Mouse (Mus musculus) neural tube, embryonic 12.5 days (tissue): Measurements from ENCODE around the gene Asic2. TPM values are rescaled to one million over a fixed set of nuclear protein-coding genes. Genes with fewer than 3 reads are reported as not detected.

Experiments
- ATAC-seq: fragments of 200-750 bp; cut with Nextera tagmentation; 2 replicates; pipeline ENCODE4 v1.8.0; 2017; ENCODE audit warnings: low read depth, mild to moderate bottlenecking, moderate TSS enrichment, moderate library complexity; ENCODE audit not compliant: low FRiP score
- H3K27ac ChIP-seq: fragments of 300-500 bp; sonication (generic); 2 replicates; pipeline ENCODE4 v1.5.1; 2016
- H3K27me3 ChIP-seq: fragments of 300-500 bp; sonication (generic); replicated peaks from 2 replicates; pipeline ENCODE4 v1.6.1; 2016; ENCODE audit warnings: mild to moderate bottlenecking
- H3K36me3 ChIP-seq: fragments of 300-500 bp; sonication (generic); 2 replicates; pipeline ENCODE4 v1.6.1; 2016; ENCODE audit warnings: mild to moderate bottlenecking
- H3K4me1 ChIP-seq: fragments of 300-500 bp; sonication (generic); 2 replicates; pipeline ENCODE4 v1.6.1; 2016
- H3K4me2 ChIP-seq: fragments of 300-500 bp; sonication (generic); replicated peaks from 2 replicates; pipeline ENCODE4 v1.6.1; 2016; ENCODE audit warnings: mild to moderate bottlenecking
- H3K4me3 ChIP-seq: fragments of 300-500 bp; sonication (generic); 2 replicates; pipeline ENCODE4 v1.5.1; 2016
- H3K9ac ChIP-seq: fragments of 300-500 bp; sonication (generic); 2 replicates; pipeline ENCODE4 v1.6.1; 2016; ENCODE audit warnings: mild to moderate bottlenecking
- H3K9me3 ChIP-seq: fragments of 300-500 bp; sonication (generic); 2 replicates; pipeline ENCODE4 v1.6.1; 2016; ENCODE audit warnings: mild to moderate bottlenecking
- WGBS: fragments of 180-500 bp; shearing (Covaris S2); methylation state at CpG from one replicate; pipeline ENCODE4 v1.1.7; 2016; 5-methylcytosine and 5-hydroxymethylcytosine counted together
- polyA plus RNA-seq: library from polyadenylated mRNA; unstranded; fragments of >200 nt; fragmentation: Nextera tagmentation; extraction: Ambion mirVana; gene quantifications from 2 replicates; pipeline ENCODE4 v1.2.1, GENCODE M21; 2016

Asic2 gene
- polyA plus RNA-seq, 1 experiment from 2014 or later: 8.4 TPM

DNA sequence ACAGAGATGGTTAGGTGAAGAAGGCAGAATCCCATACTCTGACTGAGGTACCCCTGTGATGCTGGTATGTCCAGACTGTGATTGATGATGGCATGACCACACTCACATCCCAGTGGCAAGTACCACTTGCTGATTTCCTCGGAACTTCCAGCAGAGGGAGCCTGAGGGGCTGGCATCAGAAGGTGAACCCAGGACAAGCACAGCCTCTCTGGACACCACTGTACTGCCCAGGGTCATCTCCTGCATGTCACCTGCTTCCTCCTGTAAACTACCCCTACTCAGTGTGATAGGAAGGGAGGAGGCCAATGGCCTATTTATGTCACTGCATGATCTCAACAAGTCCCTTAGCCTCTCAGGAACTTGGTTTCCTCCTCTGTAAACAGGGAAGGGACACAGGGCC lies 27.3 kb downstream of the Asic2 start:
- no peak overlapping the region for H3K4me3 ChIP-seq
- no peak for ATAC-seq
- WGBS: 15% methylated on average over 1 of the region's 1 CpGs

DNA sequence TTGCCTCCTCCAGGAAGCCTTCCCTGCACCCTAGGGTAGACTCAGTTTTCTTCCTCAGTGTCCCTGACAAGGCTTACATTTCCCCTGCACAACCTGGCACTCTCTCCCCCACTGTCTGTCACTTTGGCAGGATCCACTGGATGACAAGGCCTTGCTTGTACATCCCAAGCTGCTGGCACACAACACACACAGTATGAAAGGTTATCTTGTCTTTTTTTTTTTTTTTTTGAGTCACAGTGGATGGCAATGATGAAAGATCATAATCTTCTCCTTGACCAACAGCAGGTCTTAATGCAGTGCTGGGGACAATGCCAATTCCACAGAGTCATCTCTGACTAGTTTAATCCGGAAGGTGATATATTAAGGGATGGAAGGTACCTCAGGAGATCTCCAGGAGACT lies 30.7 kb downstream of the Asic2 start:
- Histone ChIP-seq H3K9me3 (no peaks in the 10 kb centered on the region), H3K4me1 (no peaks in the 10 kb centered on the region), H3K27ac (no peak overlapping the region), H3K36me3 (no peaks in the 10 kb centered on the region), H3K4me3 (no peak overlapping the region), H3K9ac (no peak overlapping the region), H3K27me3 (no peaks in the 10 kb centered on the region), H3K4me2 (no peak overlapping the region)
- ATAC-seq: no peak
- WGBS: 88% methylated on average over 1 of the region's 1 CpGs

More for the DNA sequence above, 27.3 kb downstream of the Asic2 start:
- H3K36me3 ChIP-seq: no peaks in the 10 kb centered on the region
- H3K27me3 ChIP-seq: no peaks in the 10 kb centered on the region
- no peak overlapping the region for H3K9ac ChIP-seq
- H3K27ac ChIP-seq: no peak overlapping the region
- no peaks in the 10 kb centered on the region for H3K4me1 ChIP-seq
- no peak overlapping the region for H3K4me2 ChIP-seq
- no peaks in the 10 kb centered on the region for H3K9me3 ChIP-seq

GRCm38 (mm10) chr11:81926393-81926792 lies 41.9 kb downstream of the Asic2 start:
- Histone ChIP-seq H3K9me3 (no peaks in the 10 kb centered on the region), H3K36me3 (no peaks in the 10 kb centered on the region), H3K4me3 (no peak overlapping the region), H3K9ac (no peak overlapping the region), H3K4me2 (no peak overlapping the region), H3K27me3 (no peaks in the 10 kb centered on the region), H3K27ac (no peak overlapping the region), H3K4me1 (no peaks in the 10 kb centered on the region)
- ATAC-seq: no peak

- no peaks in the 10 kb centered on the region for H3K36me3 ChIP-seq
- ATAC-seq: no peak
- WGBS: 90% methylated on average over 4 of the region's 4 CpGs
- H3K27me3 ChIP-seq: no peaks in the 10 kb centered on the region
- no peaks in the 10 kb centered on the region for H3K4me1 ChIP-seq
- H3K27ac ChIP-seq: no peak overlapping the region
- no peak overlapping the region for H3K4me3 ChIP-seq
- H3K9ac ChIP-seq: no peak overlapping the region
- no peaks in the 10 kb centered on the region for H3K9me3 ChIP-seq
- no peak overlapping the region for H3K4me2 ChIP-seq
Measured at GRCm38 (mm10) chr11:81923626-81924025, 44.6 kb downstream of the Asic2 start.

DNA sequence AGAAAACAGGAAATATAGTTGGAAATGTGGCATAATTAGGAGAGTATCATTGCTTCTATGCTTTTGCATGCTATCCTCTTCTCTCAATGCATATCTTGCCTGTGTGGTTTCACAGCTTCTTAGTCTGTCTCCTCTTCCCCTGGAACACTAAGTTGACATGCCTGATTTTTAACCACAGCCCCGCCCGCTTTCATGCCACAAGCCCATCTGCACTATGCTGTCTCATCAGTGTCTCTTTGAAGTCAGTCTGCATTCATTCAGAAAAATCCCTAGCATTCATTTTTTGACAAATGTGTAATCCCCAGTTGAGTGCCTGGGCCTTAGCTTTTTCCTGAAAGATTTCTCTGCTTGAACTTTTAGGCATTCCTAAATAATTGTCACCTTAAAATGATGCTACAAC lies 45.2 kb downstream of the Asic2 start:
- Histone ChIP-seq H3K4me2 (no peak overlapping the region), H3K27me3 (no peaks in the 10 kb centered on the region), H3K4me3 (no peak overlapping the region), H3K27ac (no peak overlapping the region), H3K4me1 (no peaks in the 10 kb centered on the region), H3K36me3 (no peaks in the 10 kb centered on the region), H3K9ac (no peak overlapping the region), H3K9me3 (no peaks in the 10 kb centered on the region)
- ATAC-seq: no peak
- WGBS: 88% methylated on average over 2 of the region's 2 CpGs

DNA sequence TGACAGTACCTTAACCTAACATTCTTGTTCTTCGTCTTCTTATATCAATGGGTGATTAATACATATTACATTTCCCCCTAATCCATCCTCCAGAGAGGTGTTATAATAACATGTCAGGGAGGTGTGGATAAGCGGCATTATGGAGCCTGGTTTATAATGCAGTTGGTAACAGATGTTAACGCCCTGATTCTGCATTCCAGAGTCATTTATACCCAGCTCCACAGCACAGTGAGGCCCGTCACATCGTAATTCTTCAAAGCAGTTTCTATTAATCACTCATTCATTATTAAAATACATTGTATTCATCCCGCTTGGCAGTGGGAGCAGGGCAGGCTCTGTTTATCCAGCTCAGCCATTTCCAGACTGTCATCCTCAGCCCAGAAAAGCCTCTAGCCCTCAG lies 52.8 kb downstream of the Asic2 start:
- no peaks in the 10 kb centered on the region for H3K9me3 ChIP-seq
- no peak overlapping the region for H3K9ac ChIP-seq
- H3K27ac ChIP-seq: no peak overlapping the region
- 51% methylated on average over 6 of the region's 6 CpGs for WGBS
- ATAC-seq: no peak
- H3K36me3 ChIP-seq: no peaks in the 10 kb centered on the region
- H3K27me3 ChIP-seq: no peaks in the 10 kb centered on the region
- H3K4me1 ChIP-seq: no peaks in the 10 kb centered on the region
- no peak overlapping the region for H3K4me2 ChIP-seq
- no peak overlapping the region for H3K4me3 ChIP-seq

GRCm38 (mm10) chr11:81913071-81913470 lies 55.2 kb downstream of the Asic2 start:
- WGBS: 89% methylated on average over 4 of the region's 4 CpGs
- no peak for ATAC-seq

DNA sequence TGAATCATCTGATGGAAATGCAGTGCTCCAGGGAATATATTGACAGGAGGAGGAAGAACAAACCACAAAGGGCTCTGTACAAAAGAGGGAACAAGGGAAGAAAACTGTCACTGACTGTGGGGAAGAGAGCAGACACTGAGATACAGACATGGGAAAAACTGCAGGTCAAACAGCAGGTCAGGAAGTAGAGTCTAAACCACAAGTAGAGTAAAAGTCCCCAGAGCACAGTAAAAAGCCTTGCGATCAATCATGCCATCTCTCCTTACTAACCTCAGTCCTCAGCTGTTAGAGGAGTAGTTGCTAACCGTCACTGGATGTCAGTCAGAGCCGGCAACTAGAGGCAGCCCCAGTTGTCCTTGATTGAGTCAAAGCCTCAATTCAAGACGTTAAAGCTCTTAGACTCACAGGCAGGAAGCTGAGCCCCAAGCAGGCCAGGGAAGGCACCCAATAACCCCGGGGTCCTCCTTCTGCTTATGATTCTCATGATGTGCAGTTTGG lies 58.8 kb downstream of the Asic2 start:
- Histone ChIP-seq H3K4me3 (no peak overlapping the region), H3K27ac (no peak overlapping the region), H3K27me3 (no peaks in the 10 kb centered on the region), H3K9ac (no peak overlapping the region), H3K9me3 (no peaks in the 10 kb centered on the region), H3K4me1 (no peaks in the 10 kb centered on the region), H3K36me3 (no peaks in the 10 kb centered on the region), H3K4me2 (no peak overlapping the region)
- WGBS: 74% methylated on average over 5 of the region's 5 CpGs
- ATAC-seq: no peak

More at GRCm38 (mm10) chr11:81913071-81913470, 55.2 kb downstream of the Asic2 start:
- H3K4me2 ChIP-seq: no peak overlapping the region
- H3K27ac ChIP-seq: no peak overlapping the region
- no peak overlapping the region for H3K4me3 ChIP-seq
- no peaks in the 10 kb centered on the region for H3K27me3 ChIP-seq
- H3K9me3 ChIP-seq: no peaks in the 10 kb centered on the region
- H3K4me1 ChIP-seq: no peaks in the 10 kb centered on the region
- H3K36me3 ChIP-seq: no peaks in the 10 kb centered on the region
- no peak overlapping the region for H3K9ac ChIP-seq

DNA sequence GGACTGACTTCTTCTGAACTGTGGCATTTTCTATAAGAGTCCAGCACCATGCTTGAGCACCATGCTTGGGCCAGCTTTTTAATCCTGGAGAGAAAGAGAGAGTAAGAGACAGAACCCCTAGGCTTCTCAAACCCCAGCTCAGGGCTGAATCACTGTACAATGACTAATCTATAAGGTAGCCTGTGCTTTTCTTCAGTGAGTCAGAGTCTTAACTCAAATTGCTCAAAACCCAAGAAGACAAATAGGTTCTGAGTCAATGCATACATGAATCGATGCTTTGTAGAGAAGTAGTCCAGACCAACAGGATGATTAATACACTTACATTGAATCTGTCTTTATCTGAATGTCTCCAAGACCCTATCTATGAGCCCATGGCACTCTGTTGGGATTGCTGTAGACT lies 59.5 kb downstream of the Asic2 start:
- Histone ChIP-seq H3K9ac (no peak overlapping the region), H3K4me1 (no peaks in the 10 kb centered on the region)
- 90% methylated on average over 1 of the region's 1 CpGs for WGBS

DNA sequence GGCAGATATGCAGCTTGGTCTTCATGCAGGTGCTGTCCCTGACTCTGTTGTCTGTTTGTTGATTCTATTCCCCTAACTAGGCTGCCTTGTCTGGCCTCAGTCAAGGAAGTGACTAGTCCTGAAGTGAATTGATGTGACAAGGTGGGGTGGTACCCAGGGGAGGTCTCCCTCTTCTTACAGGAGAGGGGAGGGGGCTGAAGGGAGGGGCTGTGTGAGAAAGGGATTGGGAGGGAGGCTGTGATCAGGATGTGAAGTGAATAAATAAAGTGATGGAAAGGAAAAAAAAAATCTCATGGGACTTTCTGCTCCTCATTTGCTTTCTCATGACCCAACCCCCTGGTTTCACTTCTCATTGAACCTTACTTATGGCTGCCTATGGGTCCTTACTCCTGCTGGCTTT lies 65.9 kb downstream of the Asic2 start:
- no peak overlapping the region for H3K27ac ChIP-seq
- no peaks in the 10 kb centered on the region for H3K36me3 ChIP-seq
- no peak for ATAC-seq
- no peaks in the 10 kb centered on the region for H3K27me3 ChIP-seq
- no peak overlapping the region for H3K4me3 ChIP-seq
- H3K4me1 ChIP-seq: peaks cover 3% of the 10 kb centered on the region; the same call in 1 of the 2 replicates
- no peak overlapping the region for H3K4me2 ChIP-seq
- H3K9ac ChIP-seq: no peak overlapping the region
- H3K9me3 ChIP-seq: no peaks in the 10 kb centered on the region

More for the DNA sequence above, 59.5 kb downstream of the Asic2 start:
- ATAC-seq: no peak
- no peak overlapping the region for H3K27ac ChIP-seq
- no peak overlapping the region for H3K4me2 ChIP-seq
- H3K36me3 ChIP-seq: no peaks in the 10 kb centered on the region
- H3K9me3 ChIP-seq: no peaks in the 10 kb centered on the region
- H3K4me3 ChIP-seq: no peak overlapping the region
- no peaks in the 10 kb centered on the region for H3K27me3 ChIP-seq

- Histone ChIP-seq H3K27ac (no peak overlapping the region), H3K4me1 (peaks cover 5% of the 10 kb centered on the region; the same call in 1 of the 2 replicates), H3K9me3 (no peaks in the 10 kb centered on the region), H3K9ac (no peak overlapping the region), H3K4me2 (no peak overlapping the region), H3K27me3 (no peaks in the 10 kb centered on the region), H3K36me3 (no peaks in the 10 kb centered on the region), H3K4me3 (no peak overlapping the region)
- WGBS: 5% methylated on average over 8 of the region's 8 CpGs
- no peak for ATAC-seq
Measured at GRCm38 (mm10) chr11:81897547-81898354, 70.5 kb downstream of the Asic2 start.

- H3K4me1 ChIP-seq: peaks cover 5% of the 10 kb centered on the region; the same call in 1 of the 2 replicates
- 82% methylated on average over 6 of the region's 6 CpGs for WGBS
- ATAC-seq: no peak
- no peak overlapping the region for H3K27ac ChIP-seq
- no peak overlapping the region for H3K9ac ChIP-seq
- H3K27me3 ChIP-seq: no peaks in the 10 kb centered on the region
- H3K4me3 ChIP-seq: no peak overlapping the region
- no peaks in the 10 kb centered on the region for H3K9me3 ChIP-seq
- no peak overlapping the region for H3K4me2 ChIP-seq
- no peaks in the 10 kb centered on the region for H3K36me3 ChIP-seq
Measured at GRCm38 (mm10) chr11:81896511-81896910, 71.7 kb downstream of the Asic2 start.
